Mouse (Mus musculus) urinary bladder, postnatal 25 days (tissue): ENCODE measurements around the gene Zfp658.
A peak's percentile ranks its signal among the peaks of the same experiment; 100 is the strongest.

Source experiments
- DNase-seq: peaks from one replicate; pipeline ENCODE4 v3.0.0; 2022; ENCODE audit warnings: low spot score

The Zfp658 gene

DNA sequence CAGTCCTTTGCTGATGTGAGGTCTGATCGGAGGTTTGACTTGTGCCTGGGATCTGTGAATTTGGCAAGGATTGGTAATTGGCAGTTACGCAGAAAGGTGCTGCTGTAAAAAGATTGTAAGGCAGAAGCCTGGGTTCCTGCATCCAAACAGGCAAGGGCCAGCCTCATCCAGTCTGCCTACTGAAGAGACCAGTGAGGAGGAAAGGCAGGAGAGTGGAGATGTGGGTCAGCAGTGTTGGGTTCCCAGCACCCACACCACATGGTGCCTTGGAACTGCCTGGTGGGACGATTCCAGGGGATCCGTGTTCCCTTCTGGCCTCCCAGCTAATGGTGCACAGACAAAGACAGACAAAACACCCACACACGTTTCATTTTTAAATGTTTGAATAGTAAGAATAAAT lies 18.5 kb downstream of the Zfp658 start:
- no peak for DNase-seq

DNA sequence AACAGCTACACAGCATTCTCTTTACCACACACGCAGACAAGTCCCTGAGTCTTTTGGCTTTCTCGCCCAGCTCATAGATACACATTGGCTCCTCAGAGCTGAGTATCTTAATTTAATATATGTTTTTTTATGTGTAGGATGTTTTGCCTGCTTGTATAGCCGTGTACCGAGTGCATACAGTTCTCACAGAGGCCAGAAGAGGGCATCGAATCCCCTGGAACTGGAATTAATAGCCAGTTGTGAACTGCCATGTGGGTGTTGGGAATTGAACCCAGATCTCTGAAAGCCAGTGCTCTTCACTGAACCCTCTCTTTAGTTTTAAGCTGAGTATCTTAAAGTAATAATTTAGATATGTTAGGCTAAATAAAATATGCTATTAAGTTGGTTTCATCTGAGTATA lies 22.7 kb downstream of the Zfp658 start:
- no peak for DNase-seq

DNA sequence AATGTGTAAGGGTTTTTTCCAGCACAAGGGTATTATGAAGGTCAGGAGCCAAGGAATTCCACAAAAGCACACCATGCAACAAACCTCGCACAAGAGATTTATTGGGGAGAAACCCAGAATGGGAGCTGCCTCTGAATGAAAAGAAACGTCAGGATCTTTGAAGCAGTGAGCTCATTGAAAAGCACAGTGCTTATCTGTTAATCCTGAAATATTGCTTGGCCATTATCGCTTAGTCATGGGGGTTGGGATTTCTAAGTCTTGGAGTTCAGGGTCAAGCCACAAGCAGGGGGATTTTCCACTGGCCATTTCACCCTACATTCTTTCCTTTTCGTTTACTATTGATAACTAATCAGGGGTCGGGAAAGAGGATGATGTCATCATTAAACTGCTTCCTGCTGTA lies 39.8 kb downstream of the Zfp658 start:
- no peak for DNase-seq

DNA sequence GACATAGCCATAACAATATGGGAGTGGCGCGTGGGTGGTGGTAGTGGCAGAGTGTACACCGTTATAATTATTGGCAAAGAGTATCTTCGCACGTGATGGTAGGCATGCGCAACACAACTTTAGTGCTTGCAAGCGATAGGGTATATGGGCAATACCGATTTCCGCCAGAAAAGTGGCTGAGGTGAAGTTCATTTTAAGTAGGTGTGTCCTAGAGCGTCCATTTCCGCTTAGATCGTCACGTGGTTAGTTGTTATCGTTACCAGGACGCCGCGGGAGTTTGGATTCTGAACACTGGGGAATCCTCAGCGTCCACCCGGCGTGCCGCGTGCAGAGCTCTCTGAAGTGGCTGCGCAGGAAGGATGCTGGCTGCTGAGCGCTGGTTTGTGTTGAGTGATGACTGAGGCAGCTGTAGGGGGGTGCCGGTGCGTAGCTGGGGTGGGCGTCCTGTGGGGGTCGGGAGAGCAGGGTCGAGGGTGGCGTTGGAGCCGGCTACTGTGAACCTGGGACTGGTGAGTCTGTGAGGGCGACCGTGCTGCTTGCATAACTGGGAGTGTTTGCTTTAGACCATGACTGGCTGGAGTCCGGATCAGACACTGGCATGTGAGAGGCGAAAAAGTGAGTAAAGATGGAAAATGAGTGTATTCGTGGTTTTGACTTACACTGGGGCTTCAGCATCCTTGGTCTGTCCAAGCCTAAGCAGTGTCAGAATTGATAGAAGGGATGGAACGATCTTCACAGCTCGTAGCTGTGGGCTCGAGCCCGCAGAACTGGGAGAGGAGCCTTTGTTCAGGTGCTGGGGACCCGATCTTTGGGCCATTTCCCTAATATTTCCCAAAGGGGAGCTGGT lies 45.1 kb downstream of the Zfp658 start, which contains the start of gene Zfp819:
Gene Zfp819 (plus strand): TSS at position 274 of the 847 bp plus-strand sequence.
- peak; percentile 11 for DNase-seq

DNA sequence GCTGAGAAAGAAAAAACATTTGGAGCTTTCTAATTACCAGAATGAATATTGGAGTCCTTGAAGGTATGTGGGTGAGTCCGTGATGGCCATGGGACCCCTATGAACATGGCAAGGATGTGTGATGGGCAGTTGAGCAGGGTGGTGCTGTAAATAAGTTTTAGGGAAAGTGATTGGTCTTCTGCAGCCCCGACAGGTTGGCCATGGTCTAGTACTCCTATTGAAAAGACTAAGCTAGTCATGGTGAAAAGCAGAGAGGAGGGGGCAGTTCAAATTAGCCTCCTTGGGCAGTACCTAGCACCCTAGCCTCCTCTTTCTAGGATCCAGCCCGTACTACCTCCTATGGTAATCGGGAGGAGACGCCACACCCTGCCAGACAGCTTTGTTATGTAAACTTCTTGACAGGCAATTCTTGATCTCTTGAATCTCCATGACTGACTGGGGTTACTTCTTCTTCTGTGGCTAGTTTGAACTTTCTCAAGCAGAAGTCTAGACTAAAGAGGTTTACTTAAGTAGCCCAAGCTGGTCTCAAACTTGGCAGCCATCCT lies 45.8 kb downstream of the Zfp658 start:
- no peak for DNase-seq

DNA sequence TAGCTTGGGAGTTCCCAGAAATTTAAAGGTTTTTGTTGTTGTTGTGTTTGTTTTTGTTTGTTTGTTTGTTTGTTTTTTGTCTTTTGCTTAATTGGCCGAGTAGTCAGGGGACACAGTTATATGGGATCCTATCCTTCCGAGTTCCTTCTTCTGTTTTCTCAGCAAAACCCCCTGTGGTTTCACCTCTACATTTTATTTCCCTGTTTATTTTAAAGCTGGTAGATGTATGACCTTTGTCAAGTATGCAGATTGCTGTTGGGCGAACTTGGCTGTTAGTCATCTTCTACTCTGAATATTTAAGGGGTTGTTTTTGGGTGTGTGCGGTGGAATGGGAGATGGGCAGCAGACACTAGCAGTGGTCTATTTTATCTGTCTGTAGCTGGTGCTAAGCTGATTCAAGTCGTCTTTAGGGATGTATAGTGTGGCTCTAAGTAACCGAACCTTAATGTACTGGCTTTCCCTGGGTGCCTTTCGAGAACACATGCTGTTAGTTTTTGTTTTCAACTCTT lies 46.3 kb downstream of the Zfp658 start:
- no peak for DNase-seq

DNA sequence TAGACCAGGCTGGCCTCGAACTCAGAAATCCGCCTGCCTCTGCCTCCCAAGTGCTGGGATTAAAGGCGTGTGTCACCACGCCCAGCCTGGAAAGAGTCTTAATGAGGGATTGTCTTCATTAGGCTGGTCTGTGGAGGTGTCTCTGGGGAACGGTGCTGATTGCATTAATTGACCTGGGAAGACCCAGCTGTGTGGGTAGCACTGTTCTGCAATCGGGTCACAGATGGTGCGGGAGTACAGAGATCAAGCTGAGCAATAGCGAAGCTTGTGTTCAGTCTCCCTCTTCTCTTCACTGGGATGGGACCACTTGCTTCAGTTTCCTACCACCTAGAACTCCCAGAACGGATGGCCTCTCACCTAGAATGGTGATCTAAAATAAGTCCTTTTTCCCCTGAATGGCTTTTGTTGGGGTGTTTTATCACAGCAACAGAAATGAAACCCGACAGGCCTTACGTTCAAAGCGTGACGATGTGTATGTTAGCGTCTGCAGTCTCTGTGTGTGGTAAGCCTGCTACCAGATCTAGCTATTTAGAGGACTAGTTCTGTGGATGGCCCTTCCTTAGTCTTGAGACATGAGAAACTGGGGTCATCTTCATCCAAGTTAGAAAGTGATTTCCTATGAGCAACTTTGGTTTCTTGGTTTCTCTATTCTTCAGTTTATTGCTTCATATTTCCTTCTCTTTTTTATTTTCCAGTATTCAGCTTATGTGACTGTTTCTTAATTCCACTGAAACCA lies 51.9 kb downstream of the Zfp658 start:
- no peak for DNase-seq

DNA sequence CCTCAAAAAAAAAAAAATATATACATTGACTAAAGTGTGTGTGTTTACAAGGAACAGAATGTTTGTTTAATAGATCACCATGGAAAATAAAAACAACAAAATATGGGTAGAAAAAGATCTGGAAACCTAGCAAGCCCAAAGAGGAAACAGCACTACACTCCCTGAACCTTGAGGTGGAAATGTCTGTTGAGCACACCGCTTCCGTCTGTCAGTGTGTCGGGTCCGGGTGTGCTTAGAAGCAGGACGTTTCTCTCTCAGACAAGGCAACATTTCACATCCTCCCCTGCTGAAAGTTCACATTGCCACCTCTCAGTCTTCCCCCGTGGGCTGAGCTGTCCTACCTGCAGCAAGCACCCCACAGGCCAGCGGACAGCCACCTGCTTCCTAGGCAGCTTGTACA lies 60.9 kb downstream of the Zfp658 start:
- DNase-seq, result no peak

DNA sequence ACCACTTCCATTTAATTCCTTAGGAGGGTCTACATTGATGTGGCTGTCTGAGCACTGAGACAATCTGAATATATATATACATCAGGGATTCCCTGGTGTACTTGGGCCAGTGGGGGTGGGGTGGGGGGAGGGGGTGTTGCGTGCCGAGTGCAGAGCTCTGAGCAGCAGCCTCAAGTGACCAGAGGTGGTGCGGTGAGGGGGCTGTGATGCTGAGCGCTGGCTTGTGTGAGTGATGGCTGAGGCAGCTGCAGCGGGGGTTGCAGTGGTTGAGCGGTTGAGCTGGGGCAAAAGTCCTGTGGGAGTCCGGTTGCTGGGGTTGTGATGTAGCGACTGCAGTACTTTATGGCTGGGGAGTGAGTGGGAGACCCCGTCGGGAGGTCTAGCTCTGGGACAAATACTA lies 61.8 kb downstream of the Zfp658 start:
- DNase-seq, result no peak
